Mouse (Mus musculus) limb, embryonic 12.5 days (tissue): Measurements from ENCODE around the gene Igsf9b. TPM values are rescaled to one million over a fixed set of nuclear protein-coding genes. Genes with fewer than 3 reads are reported as not detected.

Experiments
- ATAC-seq: fragments of 200-750 bp; cut with Nextera tagmentation; 2 replicates; pipeline ENCODE4 v1.8.0; 2017; ENCODE audit warnings: low read depth, moderate TSS enrichment; ENCODE audit not compliant: insufficient number of reproducible peaks, insufficient read depth, low FRiP score, low TSS enrichment
- H3K27ac ChIP-seq: fragments of 300-500 bp; sonication (generic); 2 replicates; pipeline ENCODE4 v1.5.1; 2016; ENCODE audit warnings: mild to moderate bottlenecking, moderate library complexity
- H3K27me3 ChIP-seq: fragments of 300-500 bp; sonication (generic); 2 replicates; pipeline ENCODE4 v1.6.1; 2016; ENCODE audit warnings: mild to moderate bottlenecking, moderate library complexity
- H3K36me3 ChIP-seq: fragments of 300-500 bp; sonication (generic); 2 replicates; pipeline ENCODE4 v1.6.1; 2016; ENCODE audit warnings: mild to moderate bottlenecking, moderate library complexity
- H3K4me1 ChIP-seq: fragments of 300-500 bp; sonication (generic); replicated peaks from 2 replicates; pipeline ENCODE4 v1.6.1; 2016
- H3K4me2 ChIP-seq: fragments of 300-500 bp; sonication (generic); 2 replicates; pipeline ENCODE4 v1.6.1; 2016; ENCODE audit warnings: mild to moderate bottlenecking, moderate library complexity
- H3K4me3 ChIP-seq: fragments of 300-500 bp; sonication (generic); replicated peaks from 2 replicates; pipeline ENCODE4 v1.5.1; 2016; ENCODE audit warnings: mild to moderate bottlenecking
- H3K9ac ChIP-seq: fragments of 300-500 bp; sonication (generic); replicated peaks from 2 replicates; pipeline ENCODE4 v1.6.1; 2016; ENCODE audit warnings: mild to moderate bottlenecking, moderate library complexity
- H3K9me3 ChIP-seq: fragments of 300-500 bp; sonication (generic); 2 replicates; pipeline ENCODE4 v1.6.1; 2016; ENCODE audit warnings: mild to moderate bottlenecking, moderate library complexity
- WGBS: fragments of 180-500 bp; shearing (Covaris S2); methylation state at CpG from one replicate; pipeline ENCODE4 v1.1.7; 2016; 5-methylcytosine and 5-hydroxymethylcytosine counted together
- polyA plus RNA-seq: library from polyadenylated mRNA; unstranded; fragments of >200 nt; fragmentation: Nextera tagmentation; extraction: Ambion mirVana; gene quantifications from 2 replicates; pipeline ENCODE4 v1.2.1, GENCODE M21; 2016

Gene Igsf9b
- polyA plus RNA-seq, result 2.7 and 2.8 TPM in 2 replicates

DNA sequence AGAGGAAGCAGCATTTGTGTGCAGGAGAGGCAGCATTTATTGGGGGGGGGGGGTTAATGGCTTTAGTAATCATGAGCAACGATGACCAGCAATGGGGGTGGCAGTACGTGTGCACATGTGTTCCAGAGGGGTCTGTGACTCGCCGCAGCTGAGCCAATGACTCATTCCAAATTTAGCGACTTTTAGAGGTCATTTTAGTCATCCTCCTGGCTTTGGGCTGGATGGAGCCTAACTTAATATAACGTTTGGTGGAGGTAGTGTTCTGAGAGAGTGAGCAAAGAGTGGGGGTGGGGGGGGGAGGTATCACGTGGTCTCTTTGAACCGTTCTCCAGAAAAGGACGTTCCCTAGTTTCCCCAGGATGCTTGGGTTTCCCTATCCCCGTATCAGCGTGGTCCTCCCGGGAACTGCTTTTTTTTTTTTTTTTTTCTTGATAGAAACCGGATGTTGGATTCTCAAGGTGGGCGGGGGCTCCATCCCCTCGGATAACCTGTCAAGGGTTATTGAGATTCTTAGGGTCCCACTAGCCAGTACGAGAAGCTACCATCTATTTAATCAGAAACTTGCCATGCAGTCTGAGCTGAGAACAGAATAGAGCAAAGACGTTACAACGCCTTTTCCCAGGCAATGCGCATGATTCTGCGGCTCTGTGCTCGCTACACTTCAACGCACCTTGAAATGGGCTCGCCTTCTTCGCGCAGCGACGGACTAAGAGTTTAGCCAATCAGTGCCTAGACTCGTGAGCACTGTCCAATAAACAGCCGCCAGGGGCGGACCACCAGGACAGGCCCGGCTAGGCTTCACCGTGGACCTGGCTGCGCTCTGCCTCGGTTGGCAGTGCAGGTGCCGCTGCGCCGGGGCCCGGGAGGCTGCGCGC lies at the start of gene Igsf9b:
Gene Igsf9b, plus strand, starts transcription at position 794 of the 875 bp plus-strand sequence.
- H3K4me1 ChIP-seq, result peaks cover 47% of the 10 kb centered on the region

DNA sequence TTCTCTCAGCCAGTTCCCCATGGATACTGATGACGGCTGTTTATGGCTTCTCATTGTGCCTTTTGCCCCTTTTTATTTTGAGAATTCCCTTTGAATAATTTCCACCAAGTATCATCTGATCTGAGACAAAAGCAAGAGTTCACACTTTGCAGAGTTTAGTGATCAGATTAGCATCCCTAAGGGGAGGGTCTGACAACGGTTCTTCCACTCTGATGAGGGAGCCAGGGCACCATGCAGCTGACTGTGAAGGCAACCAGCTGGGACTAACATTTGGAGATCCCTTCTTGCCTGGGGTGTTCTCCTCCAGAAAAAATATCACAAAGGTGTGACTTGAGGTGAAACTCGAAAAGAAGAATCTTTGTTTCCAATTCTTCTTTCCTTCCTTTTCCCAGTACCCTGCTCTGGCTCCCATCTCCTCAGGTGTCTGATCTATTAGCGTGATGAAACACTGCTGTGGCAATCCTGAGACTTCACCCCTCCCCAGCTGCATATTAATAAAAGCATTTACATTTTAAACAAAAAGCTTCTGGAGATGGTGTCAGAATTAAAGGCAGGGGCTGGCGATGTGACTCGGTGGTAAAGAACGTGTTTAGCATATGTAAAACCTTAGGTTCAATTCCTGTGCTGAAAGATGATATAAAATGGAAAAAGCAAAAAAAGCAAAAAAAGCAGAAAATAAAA lies 46.8 kb upstream of the Igsf9b start:
- H3K4me3 ChIP-seq, result no peak overlapping the region
- no peak for ATAC-seq

More for the DNA sequence above, at the start of gene Igsf9b:
- no peak within 1 kb of the TSS for H3K27ac ChIP-seq
- under 1% methylated on average over 40 of the region's 40 CpGs for WGBS
- peak within 1 kb of the TSS; percentile 87 for H3K4me2 ChIP-seq
- peak; percentile 97 for ATAC-seq
- no peaks in the 10 kb centered on the region for H3K36me3 ChIP-seq
- peak within 1 kb of the TSS; percentile 65 for H3K4me3 ChIP-seq
- H3K9ac ChIP-seq, result peak within 1 kb of the TSS; percentile 44; the same call in 1 of the 2 replicates
- no peaks in the 10 kb centered on the region for H3K9me3 ChIP-seq
- peaks cover 63% of the 10 kb centered on the region for H3K27me3 ChIP-seq

GRCm38 (mm10) chr9:27256454-27256853 lies 42.5 kb upstream of the Igsf9b start:
- no peaks in the 10 kb centered on the region for H3K9me3 ChIP-seq
- H3K4me2 ChIP-seq, result no peak overlapping the region
- H3K27ac ChIP-seq, result no peak overlapping the region
- H3K27me3 ChIP-seq, result no peaks in the 10 kb centered on the region
- WGBS, result 65% methylated on average over 6 of the region's 6 CpGs
- no peak overlapping the region for H3K9ac ChIP-seq
- no peaks in the 10 kb centered on the region for H3K36me3 ChIP-seq
- H3K4me3 ChIP-seq, result no peak overlapping the region
- no peaks in the 10 kb centered on the region for H3K4me1 ChIP-seq
- ATAC-seq, result no peak

More for the DNA sequence above, 46.8 kb upstream of the Igsf9b start:
- Histone ChIP-seq H3K27me3 (no peaks in the 10 kb centered on the region), H3K9ac (no peak overlapping the region), H3K4me1 (no peaks in the 10 kb centered on the region), H3K36me3 (no peaks in the 10 kb centered on the region), H3K27ac (no peak overlapping the region), H3K4me2 (no peak overlapping the region), H3K9me3 (no peaks in the 10 kb centered on the region)
- WGBS, result 67% methylated on average over 7 of the region's 7 CpGs

DNA sequence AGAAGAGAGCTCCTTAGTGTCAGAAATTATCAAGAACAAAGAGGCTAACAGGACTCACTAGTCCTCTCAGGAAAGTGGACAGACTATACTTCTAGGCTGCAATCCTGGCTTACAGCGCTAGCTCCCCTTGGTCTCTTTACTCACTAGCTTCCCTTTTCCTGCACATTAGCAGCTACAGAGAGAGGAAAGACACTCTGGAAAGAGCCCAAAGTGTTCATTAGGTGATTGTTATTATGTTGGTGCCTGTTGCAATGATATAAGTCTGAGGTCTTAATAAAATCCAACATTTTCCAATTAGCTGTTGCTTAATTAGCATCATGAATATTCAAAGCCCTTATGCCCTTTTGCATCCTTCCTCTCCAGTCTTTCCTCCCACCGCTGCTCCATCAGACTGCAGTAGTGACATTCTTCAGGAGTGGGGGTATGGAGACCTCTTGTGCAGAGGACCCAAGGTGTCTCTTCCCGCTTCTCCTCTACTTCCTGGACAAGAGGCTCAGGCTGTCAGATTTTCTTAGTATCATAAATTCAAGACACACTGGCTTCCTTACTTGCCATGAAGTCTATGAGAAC lies 38.5 kb upstream of the Igsf9b start:
- Histone ChIP-seq H3K9ac (no peak overlapping the region), H3K27me3 (no peaks in the 10 kb centered on the region), H3K4me2 (no peak overlapping the region), H3K36me3 (no peaks in the 10 kb centered on the region), H3K9me3 (no peaks in the 10 kb centered on the region), H3K27ac (no peak overlapping the region), H3K4me1 (no peaks in the 10 kb centered on the region), H3K4me3 (no peak overlapping the region)
- WGBS, result 80% methylated on average over 3 of the region's 3 CpGs
- no peak for ATAC-seq

DNA sequence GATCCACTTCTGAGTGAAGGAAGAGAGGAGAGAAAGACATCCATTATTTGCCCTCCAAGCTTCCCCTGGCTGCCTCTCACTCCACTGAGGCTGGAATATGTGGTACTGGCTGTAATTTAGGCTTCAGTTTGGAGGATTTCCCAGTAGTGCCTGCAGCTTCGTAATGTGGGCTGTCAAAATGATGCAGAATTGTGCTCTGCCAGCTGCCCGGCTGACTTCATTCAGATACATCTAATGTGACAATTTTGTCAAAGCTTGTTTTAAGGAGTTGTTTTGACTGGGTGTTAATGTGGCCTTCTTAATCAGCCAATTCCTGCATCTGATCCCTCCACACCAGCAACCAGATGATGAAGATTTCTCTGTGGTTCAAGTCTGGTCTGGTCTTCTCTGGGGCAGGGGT lies 37.1 kb upstream of the Igsf9b start:
- no peak overlapping the region for H3K27ac ChIP-seq
- no peaks in the 10 kb centered on the region for H3K4me1 ChIP-seq
- no peaks in the 10 kb centered on the region for H3K9me3 ChIP-seq
- H3K9ac ChIP-seq, result no peak overlapping the region
- H3K27me3 ChIP-seq, result no peaks in the 10 kb centered on the region
- ATAC-seq, result no peak
- H3K36me3 ChIP-seq, result no peaks in the 10 kb centered on the region
- 77% methylated on average over 2 of the region's 2 CpGs for WGBS
- no peak overlapping the region for H3K4me2 ChIP-seq
- no peak overlapping the region for H3K4me3 ChIP-seq

DNA sequence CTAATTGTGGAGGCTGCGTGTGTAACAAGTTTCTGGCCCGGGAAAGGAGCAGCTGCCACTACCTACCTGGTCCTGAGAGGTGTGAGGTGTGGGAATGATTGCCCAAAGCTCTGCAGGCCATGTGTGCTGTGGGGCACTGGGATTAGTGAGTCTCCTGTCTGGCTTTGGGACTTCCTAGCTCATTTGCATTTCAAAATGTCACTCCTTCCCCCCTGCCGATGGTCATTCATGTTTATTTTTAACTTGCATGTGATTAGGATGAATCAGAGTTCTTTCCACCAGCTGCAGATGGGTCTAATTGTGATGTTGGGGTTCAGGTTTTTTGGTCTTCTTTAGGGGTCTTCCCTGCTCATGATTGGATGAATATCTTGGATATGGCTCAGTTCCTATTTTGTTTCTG lies 34.0 kb upstream of the Igsf9b start:
- Histone ChIP-seq H3K9me3 (no peaks in the 10 kb centered on the region), H3K4me1 (no peaks in the 10 kb centered on the region), H3K27me3 (no peaks in the 10 kb centered on the region), H3K4me2 (no peak overlapping the region), H3K9ac (no peak overlapping the region), H3K27ac (no peak overlapping the region), H3K36me3 (no peaks in the 10 kb centered on the region), H3K4me3 (no peak overlapping the region)
- 67% methylated on average over 3 of the region's 3 CpGs for WGBS
- ATAC-seq, result no peak

- Histone ChIP-seq H3K9ac (no peak overlapping the region), H3K4me1 (no peaks in the 10 kb centered on the region), H3K36me3 (no peaks in the 10 kb centered on the region), H3K9me3 (no peaks in the 10 kb centered on the region), H3K4me2 (no peak overlapping the region), H3K27me3 (no peaks in the 10 kb centered on the region), H3K4me3 (no peak overlapping the region), H3K27ac (no peak overlapping the region)
- no peak for ATAC-seq
- 88% methylated on average over 5 of the region's 5 CpGs for WGBS
Observed at GRCm38 (mm10) chr9:27267878-27268277, 31.1 kb upstream of the Igsf9b start.

DNA sequence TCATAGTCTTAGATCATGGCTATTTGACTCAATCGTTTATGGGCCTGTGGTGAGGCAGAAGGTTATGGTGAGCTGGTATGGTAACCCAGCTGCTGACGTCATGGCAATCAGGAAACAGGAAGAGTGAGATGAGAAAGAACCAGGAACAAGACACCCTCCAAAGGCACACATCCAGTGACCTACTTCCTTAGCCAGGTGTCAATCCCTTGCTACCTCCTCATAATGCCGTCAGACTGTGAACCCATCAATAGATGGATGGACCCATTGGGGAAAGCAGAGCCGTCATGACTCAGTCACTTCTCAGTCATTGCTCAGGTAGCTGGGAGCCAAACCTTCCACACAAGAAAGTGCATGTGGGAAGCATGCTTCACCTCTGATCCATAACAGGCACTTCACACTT lies 30.5 kb upstream of the Igsf9b start:
- Histone ChIP-seq H3K4me1 (no peaks in the 10 kb centered on the region), H3K36me3 (no peaks in the 10 kb centered on the region), H3K9ac (no peak overlapping the region), H3K9me3 (no peaks in the 10 kb centered on the region), H3K27ac (no peak overlapping the region), H3K27me3 (no peaks in the 10 kb centered on the region), H3K4me2 (no peak overlapping the region), H3K4me3 (no peak overlapping the region)
- ATAC-seq, result no peak
- WGBS, result 83% methylated on average over 4 of the region's 4 CpGs

- H3K27ac ChIP-seq, result no peak overlapping the region
- H3K4me1 ChIP-seq, result no peaks in the 10 kb centered on the region
- ATAC-seq, result no peak
- no peaks in the 10 kb centered on the region for H3K9me3 ChIP-seq
- H3K4me3 ChIP-seq, result no peak overlapping the region
- H3K36me3 ChIP-seq, result no peaks in the 10 kb centered on the region
- H3K4me2 ChIP-seq, result no peak overlapping the region
- H3K9ac ChIP-seq, result no peak overlapping the region
- no peaks in the 10 kb centered on the region for H3K27me3 ChIP-seq
- 79% methylated on average over 4 of the region's 4 CpGs for WGBS
Observed at GRCm38 (mm10) chr9:27269322-27269721, 29.7 kb upstream of the Igsf9b start.

DNA sequence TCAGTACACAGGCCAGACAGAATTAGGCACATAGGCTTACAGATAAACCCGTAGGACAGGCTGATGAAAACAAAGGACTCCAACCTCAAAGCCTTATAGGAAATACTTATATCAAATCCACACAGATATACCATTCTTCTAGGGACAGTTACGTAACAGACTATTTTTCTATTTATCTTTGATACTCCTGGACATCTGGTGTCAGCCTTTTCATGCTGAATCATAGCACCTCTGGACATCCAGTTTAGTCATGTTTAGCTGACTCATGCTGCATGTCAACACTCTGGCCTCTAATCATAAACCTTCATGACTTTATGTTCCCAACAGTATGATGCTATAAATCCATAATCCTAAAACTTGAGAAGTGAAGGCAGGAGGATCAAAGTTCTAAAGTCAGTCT lies 29.1 kb upstream of the Igsf9b start:
- H3K4me3 ChIP-seq, result no peak overlapping the region
- no peaks in the 10 kb centered on the region for H3K9me3 ChIP-seq
- no peak overlapping the region for H3K4me2 ChIP-seq
- no peaks in the 10 kb centered on the region for H3K4me1 ChIP-seq
- H3K36me3 ChIP-seq, result no peaks in the 10 kb centered on the region
- H3K9ac ChIP-seq, result no peak overlapping the region
- H3K27me3 ChIP-seq, result no peaks in the 10 kb centered on the region
- WGBS, result 70% methylated on average over 2 of the region's 2 CpGs
- no peak overlapping the region for H3K27ac ChIP-seq
- ATAC-seq, result no peak

DNA sequence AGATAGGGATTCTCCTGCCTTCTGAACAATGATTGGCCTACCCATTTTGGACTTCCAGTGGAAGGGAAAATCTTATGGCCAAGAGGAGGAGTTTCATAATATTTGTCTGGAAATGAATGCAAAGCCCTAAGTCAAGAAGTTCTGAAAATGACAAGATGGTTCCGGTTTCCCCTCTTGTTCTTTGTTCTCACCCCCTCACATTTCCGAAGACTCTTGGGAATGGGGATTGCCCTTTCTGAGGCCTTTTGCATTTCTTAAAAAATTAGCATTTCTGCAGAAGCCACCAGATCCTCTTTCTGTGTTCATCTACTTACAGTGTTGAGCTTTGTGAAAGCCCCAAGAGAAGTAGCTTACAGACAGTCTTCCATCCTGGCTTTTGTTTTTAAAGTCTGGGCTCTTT lies 27.1 kb upstream of the Igsf9b start:
- no peak overlapping the region for H3K9ac ChIP-seq
- H3K27ac ChIP-seq, result no peak overlapping the region
- no peaks in the 10 kb centered on the region for H3K27me3 ChIP-seq
- no peak overlapping the region for H3K4me2 ChIP-seq
- ATAC-seq, result no peak
- no peaks in the 10 kb centered on the region for H3K9me3 ChIP-seq
- H3K4me3 ChIP-seq, result no peak overlapping the region
- no peaks in the 10 kb centered on the region for H3K36me3 ChIP-seq
- 90% methylated on average over 2 of the region's 2 CpGs for WGBS
- H3K4me1 ChIP-seq, result no peaks in the 10 kb centered on the region
